Mouse (Mus musculus): ENCODE measurements around the gene Nol10. TPM values are rescaled to one million over a fixed set of nuclear protein-coding genes. Genes with fewer than 3 reads are reported as not detected.

The Nol10 gene
- total RNA-seq, 1 experiment = 22.3 TPM

DNA sequence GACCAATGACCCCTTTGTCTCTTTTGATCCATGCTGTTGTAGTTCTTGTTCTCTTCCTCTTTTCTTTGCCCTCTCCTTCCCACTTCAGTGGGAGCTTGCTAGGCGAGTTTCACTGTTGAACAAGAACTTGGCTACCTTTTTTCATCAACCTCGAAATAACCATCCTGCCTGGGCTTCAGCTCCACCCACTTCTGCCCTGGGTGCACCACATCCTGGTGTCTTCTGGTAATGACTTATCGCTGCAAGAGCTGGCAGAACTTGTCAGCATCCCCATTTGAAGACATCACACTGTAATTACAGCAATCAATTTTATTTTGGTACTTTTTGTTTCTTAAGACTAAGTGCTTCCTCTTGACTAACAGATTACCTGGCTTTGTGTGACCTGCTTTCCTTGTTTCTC, 24.4 kb downstream of the Nol10 start:
- Histone ChIP-seq H3K4me3 (ENCODE audit: insufficient read depth in 1 of 2, low read depth in 1 of 2, low read length in 2 of 2, poor library complexity in 1 of 2, severe bottlenecking in 1 of 2) (no peak overlapping the region), H3K9ac (ENCODE audit: insufficient read depth, low read depth, low read length, poor library complexity, severe bottlenecking) (no peak overlapping the region), H3K36me3 (ENCODE audit: control insufficient read depth, insufficient read depth, low read length, poor library complexity, severe bottlenecking) (peaks cover 41% of the 10 kb centered on the region), H3K9me3 (ENCODE audit: control insufficient read depth, insufficient read depth, low read depth, low read length) (no peaks in the 10 kb centered on the region), H3K27ac (ENCODE audit: insufficient read depth, low read depth, low read length, poor library complexity, severe bottlenecking) (no peak overlapping the region), H3K4me1 (ENCODE audit: control insufficient read depth in 2 of 2, insufficient read depth in 2 of 2, low read length in 2 of 2, poor library complexity in 1 of 2) (no peaks in the 10 kb centered on the region)
- in situ Hi-C loops (cut with MboI; ENCODE audit: low sequenced_read_pairs in 2 of 2, unreplicated experiment in 2 of 2) = no loop called here
- DNase-seq (ENCODE audit: low read depth, low spot score) = no peak
- TF ChIP-seq ZC3H11A (IDR thresholded peaks at IDR 0.05; ENCODE audit: borderline replicate concordance, low read depth, low read length) (no peak), CHD2 (IDR thresholded peaks at IDR 0.05; ENCODE audit: low read depth, low read length) (no peak), ZNF384 (IDR thresholded peaks at IDR 0.05; ENCODE audit: low read depth, low read length) (no peak), HCFC1 (IDR thresholded peaks at IDR 0.05; ENCODE audit: borderline replicate concordance, insufficient read depth, low read length) (no peak), MAFK (IDR thresholded peaks at IDR 0.05; ENCODE audit: insufficient read depth, low read depth, low read length) (no peak)

DNA sequence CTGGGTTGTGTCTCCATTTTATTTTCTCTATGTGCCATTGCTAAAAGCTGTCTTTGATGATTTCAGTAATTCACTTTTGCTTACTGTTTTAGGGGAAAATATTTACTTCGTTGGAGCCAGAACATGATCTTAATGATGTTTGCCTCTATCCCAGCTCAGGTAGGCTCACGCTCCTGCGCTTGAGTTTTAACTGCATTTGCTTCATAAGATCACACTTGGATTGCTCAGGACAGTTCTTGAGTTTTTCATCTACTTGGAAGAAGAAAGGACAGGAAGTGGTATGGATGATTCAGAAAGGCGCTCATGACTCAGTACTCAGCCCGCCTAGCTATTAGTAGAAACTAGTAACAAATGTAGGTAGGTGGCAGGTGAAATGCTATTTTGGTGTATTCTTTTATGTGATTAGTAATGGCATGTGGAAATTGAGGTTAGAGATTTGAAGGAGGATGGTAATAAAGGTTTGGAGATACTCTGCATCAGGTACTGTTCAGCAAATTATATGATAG, 25.3 kb downstream of the Nol10 start:
- no peak for DNase-seq (ENCODE audit: low read depth, low spot score)
- Histone ChIP-seq H3K4me3 (ENCODE audit: insufficient read depth in 1 of 2, low read depth in 1 of 2, low read length in 2 of 2, poor library complexity in 1 of 2, severe bottlenecking in 1 of 2) (no peak overlapping the region), H3K9ac (ENCODE audit: insufficient read depth, low read depth, low read length, poor library complexity, severe bottlenecking) (no peak overlapping the region), H3K27ac (ENCODE audit: insufficient read depth, low read depth, low read length, poor library complexity, severe bottlenecking) (no peak overlapping the region), H3K9me3 (ENCODE audit: control insufficient read depth, insufficient read depth, low read depth, low read length) (no peaks in the 10 kb centered on the region), H3K36me3 (ENCODE audit: control insufficient read depth, insufficient read depth, low read length, poor library complexity, severe bottlenecking) (peaks cover 37% of the 10 kb centered on the region), H3K4me1 (ENCODE audit: control insufficient read depth in 2 of 2, insufficient read depth in 2 of 2, low read length in 2 of 2, poor library complexity in 1 of 2) (no peaks in the 10 kb centered on the region)
- TF ChIP-seq CHD2 (IDR thresholded peaks at IDR 0.05; ENCODE audit: low read depth, low read length) = no peak
- TF ChIP-seq MAFK (IDR thresholded peaks at IDR 0.05; ENCODE audit: insufficient read depth, low read depth, low read length) = no peak
- TF ChIP-seq HCFC1 (IDR thresholded peaks at IDR 0.05; ENCODE audit: borderline replicate concordance, insufficient read depth, low read length) = no peak
- TF ChIP-seq ZNF384 (IDR thresholded peaks at IDR 0.05; ENCODE audit: low read depth, low read length) = no peak
- no peak for TF ChIP-seq ZC3H11A (IDR thresholded peaks at IDR 0.05; ENCODE audit: borderline replicate concordance, low read depth, low read length)
- in situ Hi-C loops (cut with MboI; ENCODE audit: low sequenced_read_pairs in 2 of 2, unreplicated experiment in 2 of 2) = no loop called here

DNA sequence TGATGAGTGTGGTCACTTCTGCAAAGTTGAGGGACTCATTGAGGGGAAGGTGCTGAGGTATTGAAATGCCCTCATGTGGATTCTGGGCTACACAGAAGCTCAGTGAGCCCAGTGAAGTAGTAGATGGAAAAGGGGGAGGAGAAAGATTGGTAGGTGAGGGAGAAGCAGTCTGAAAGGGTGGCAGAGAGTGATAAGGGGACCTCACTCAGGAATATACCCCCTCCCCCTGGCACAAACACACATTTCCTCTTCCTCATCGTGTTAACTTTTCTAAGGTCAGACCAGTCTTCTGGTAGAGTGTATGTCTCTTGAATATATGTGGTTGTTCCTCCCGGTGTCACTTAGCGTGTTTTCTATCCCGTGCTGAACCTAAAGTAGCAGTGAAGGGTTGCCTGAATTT, 27.0 kb downstream of the Nol10 start:
- no peaks in the 10 kb centered on the region for H3K9me3 ChIP-seq (ENCODE audit: control insufficient read depth, insufficient read depth, low read depth, low read length)
- no peak overlapping the region for H3K9ac ChIP-seq (ENCODE audit: insufficient read depth, low read depth, low read length, poor library complexity, severe bottlenecking)
- no peak overlapping the region for H3K27ac ChIP-seq (ENCODE audit: insufficient read depth, low read depth, low read length, poor library complexity, severe bottlenecking)
- no peaks in the 10 kb centered on the region for H3K4me1 ChIP-seq (ENCODE audit: control insufficient read depth in 2 of 2, insufficient read depth in 2 of 2, low read length in 2 of 2, poor library complexity in 1 of 2)
- peaks cover 33% of the 10 kb centered on the region for H3K36me3 ChIP-seq (ENCODE audit: control insufficient read depth, insufficient read depth, low read length, poor library complexity, severe bottlenecking)
- in situ Hi-C loops (cut with MboI; ENCODE audit: low sequenced_read_pairs in 2 of 2, unreplicated experiment in 2 of 2) = no loop called here
- no peak overlapping the region for H3K4me3 ChIP-seq (ENCODE audit: insufficient read depth in 1 of 2, low read depth in 1 of 2, low read length in 2 of 2, poor library complexity in 1 of 2, severe bottlenecking in 1 of 2)
- DNase-seq (ENCODE audit: low read depth, low spot score) = no peak
- no peak for TF ChIP-seq HCFC1 (IDR thresholded peaks at IDR 0.05; ENCODE audit: borderline replicate concordance, insufficient read depth, low read length)
- no peak for TF ChIP-seq MAFK (IDR thresholded peaks at IDR 0.05; ENCODE audit: insufficient read depth, low read depth, low read length)
- no peak for TF ChIP-seq ZC3H11A (IDR thresholded peaks at IDR 0.05; ENCODE audit: borderline replicate concordance, low read depth, low read length)
- TF ChIP-seq ZNF384 (IDR thresholded peaks at IDR 0.05; ENCODE audit: low read depth, low read length) = no peak
- no peak for TF ChIP-seq CHD2 (IDR thresholded peaks at IDR 0.05; ENCODE audit: low read depth, low read length)

DNA sequence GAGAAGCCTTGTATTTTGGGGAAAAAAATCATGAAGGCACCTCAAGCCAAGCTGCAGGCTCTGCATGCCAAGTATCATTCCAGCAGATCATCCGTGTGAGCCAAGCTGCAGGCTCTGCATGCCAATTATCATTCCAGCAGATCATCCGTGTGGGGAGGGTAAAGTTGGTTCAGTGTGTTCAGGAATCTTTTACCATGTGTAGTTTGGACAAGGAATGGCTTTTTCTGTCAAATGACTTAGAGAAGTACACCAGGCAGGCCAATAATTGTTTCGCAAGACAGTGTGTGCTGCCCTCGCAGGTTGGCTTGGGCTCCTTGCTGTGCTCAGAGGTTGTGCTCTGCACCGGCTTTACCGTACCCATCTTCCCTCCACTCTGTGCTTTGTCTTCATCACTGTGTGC, 28.3 kb downstream of the Nol10 start:
- Histone ChIP-seq H3K4me1 (ENCODE audit: control insufficient read depth in 2 of 2, insufficient read depth in 2 of 2, low read length in 2 of 2, poor library complexity in 1 of 2) (no peaks in the 10 kb centered on the region), H3K9me3 (ENCODE audit: control insufficient read depth, insufficient read depth, low read depth, low read length) (no peaks in the 10 kb centered on the region), H3K9ac (ENCODE audit: insufficient read depth, low read depth, low read length, poor library complexity, severe bottlenecking) (no peak overlapping the region), H3K36me3 (ENCODE audit: control insufficient read depth, insufficient read depth, low read length, poor library complexity, severe bottlenecking) (peaks cover 36% of the 10 kb centered on the region), H3K27ac (ENCODE audit: insufficient read depth, low read depth, low read length, poor library complexity, severe bottlenecking) (no peak overlapping the region), H3K4me3 (ENCODE audit: insufficient read depth in 1 of 2, low read depth in 1 of 2, low read length in 2 of 2, poor library complexity in 1 of 2, severe bottlenecking in 1 of 2) (no peak overlapping the region)
- DNase-seq (ENCODE audit: low read depth, low spot score) = no peak
- TF ChIP-seq ZC3H11A (IDR thresholded peaks at IDR 0.05; ENCODE audit: borderline replicate concordance, low read depth, low read length) (no peak), MAFK (IDR thresholded peaks at IDR 0.05; ENCODE audit: insufficient read depth, low read depth, low read length) (no peak), ZNF384 (IDR thresholded peaks at IDR 0.05; ENCODE audit: low read depth, low read length) (no peak), CHD2 (IDR thresholded peaks at IDR 0.05; ENCODE audit: low read depth, low read length) (no peak), HCFC1 (IDR thresholded peaks at IDR 0.05; ENCODE audit: borderline replicate concordance, insufficient read depth, low read length) (no peak)
- in situ Hi-C loops (cut with MboI; ENCODE audit: low sequenced_read_pairs in 2 of 2, unreplicated experiment in 2 of 2) = no loop called here

DNA sequence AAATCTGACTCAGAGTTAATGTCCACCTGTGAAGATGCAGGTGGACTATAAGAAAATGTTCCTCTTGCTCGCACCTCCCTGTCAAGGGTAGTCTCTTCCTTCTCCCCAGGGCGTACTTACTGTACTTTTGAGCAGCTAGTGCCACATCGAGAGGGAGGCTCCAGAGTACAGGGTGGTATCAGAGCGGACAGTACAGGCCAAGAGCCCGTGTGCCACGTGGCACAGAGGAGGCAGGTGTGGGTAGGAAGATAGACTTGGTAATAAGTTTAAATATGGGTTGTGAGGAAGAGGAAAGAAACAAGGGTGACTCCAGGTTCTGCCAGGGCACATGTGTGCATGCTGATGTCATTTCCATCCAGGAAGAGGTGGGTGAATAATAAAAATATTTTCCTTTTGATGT, 32.7 kb downstream of the Nol10 start:
- TF ChIP-seq MAFK (IDR thresholded peaks at IDR 0.05; ENCODE audit: insufficient read depth, low read depth, low read length) = no peak
- TF ChIP-seq HCFC1 (IDR thresholded peaks at IDR 0.05; ENCODE audit: borderline replicate concordance, insufficient read depth, low read length) = no peak
- TF ChIP-seq CHD2 (IDR thresholded peaks at IDR 0.05; ENCODE audit: low read depth, low read length) = no peak
- no peak for TF ChIP-seq ZNF384 (IDR thresholded peaks at IDR 0.05; ENCODE audit: low read depth, low read length)
- TF ChIP-seq ZC3H11A (IDR thresholded peaks at IDR 0.05; ENCODE audit: borderline replicate concordance, low read depth, low read length) = no peak
- DNase-seq (ENCODE audit: low read depth, low spot score) = no peak
- H3K27ac ChIP-seq (ENCODE audit: insufficient read depth, low read depth, low read length, poor library complexity, severe bottlenecking) = no peak overlapping the region
- in situ Hi-C loops (cut with MboI; ENCODE audit: low sequenced_read_pairs in 2 of 2, unreplicated experiment in 2 of 2) = no loop called here
- H3K4me1 ChIP-seq (ENCODE audit: control insufficient read depth in 2 of 2, insufficient read depth in 2 of 2, low read length in 2 of 2, poor library complexity in 1 of 2) = peaks cover 0 to 2% of the 10 kb centered on the region in 2 experiments; a peak in 1 of 4 replicates
- H3K9me3 ChIP-seq (ENCODE audit: control insufficient read depth, insufficient read depth, low read depth, low read length) = no peaks in the 10 kb centered on the region
- peaks cover 29% of the 10 kb centered on the region for H3K36me3 ChIP-seq (ENCODE audit: control insufficient read depth, insufficient read depth, low read length, poor library complexity, severe bottlenecking)
- H3K9ac ChIP-seq (ENCODE audit: insufficient read depth, low read depth, low read length, poor library complexity, severe bottlenecking) = no peak overlapping the region
- no peak overlapping the region for H3K4me3 ChIP-seq (ENCODE audit: insufficient read depth in 1 of 2, low read depth in 1 of 2, low read length in 2 of 2, poor library complexity in 1 of 2, severe bottlenecking in 1 of 2)

Measured in ES-E14 (cell line).